Mouse (Mus musculus) hindbrain, embryonic 16.5 days (tissue): ENCODE results near the gene Mdm4. TPM values are rescaled to one million over a fixed set of nuclear protein-coding genes. Genes with fewer than 3 reads are reported as not detected.

ENCODE experiments used
- ATAC-seq: fragments of 200-750 bp; cut with Nextera tagmentation; 2 replicates; pipeline ENCODE4 v1.8.0; 2017; ENCODE audit warnings: moderate TSS enrichment, moderate library complexity
- H3K27ac ChIP-seq: fragments of 300-500 bp; sonication (generic); 2 replicates; pipeline ENCODE4 v1.5.1; 2014; ENCODE audit warnings: low read depth, mild to moderate bottlenecking, control low read depth, low read length, moderate library complexity
- H3K27me3 ChIP-seq: fragments of 300-500 bp; sonication (generic); replicated peaks from 2 replicates; pipeline ENCODE4 v1.6.1; 2014; ENCODE audit warnings: low read length; ENCODE audit not compliant: control insufficient read depth, insufficient read depth
- H3K36me3 ChIP-seq: fragments of 300-500 bp; sonication (generic); 2 replicates; pipeline ENCODE4 v1.6.1; 2014; ENCODE audit warnings: mild to moderate bottlenecking, low read length, moderate library complexity, mixed read lengths; ENCODE audit not compliant: control insufficient read depth, insufficient read depth
- H3K4me1 ChIP-seq: fragments of 300-500 bp; sonication (generic); 2 replicates; pipeline ENCODE4 v1.6.1; 2014; ENCODE audit warnings: low read depth, low read length; ENCODE audit not compliant: control insufficient read depth, insufficient read depth
- H3K4me2 ChIP-seq: fragments of 300-500 bp; sonication (generic); 2 replicates; pipeline ENCODE4 v1.6.1; 2014; ENCODE audit warnings: mild to moderate bottlenecking, low read length, control low read depth, moderate library complexity
- H3K4me3 ChIP-seq: fragments of 300-500 bp; sonication (generic); 2 replicates; pipeline ENCODE4 v1.5.1; 2014; ENCODE audit warnings: mild to moderate bottlenecking, low read length, control low read depth, moderate library complexity
- H3K9ac ChIP-seq: fragments of 300-500 bp; sonication (generic); 2 replicates; pipeline ENCODE4 v1.6.1; 2014; ENCODE audit warnings: low read depth, mild to moderate bottlenecking, control low read depth, low read length, moderate library complexity
- H3K9me3 ChIP-seq: fragments of 300-500 bp; sonication (generic); 2 replicates; pipeline ENCODE4 v1.6.1; 2014; ENCODE audit warnings: mild to moderate bottlenecking, low read length, moderate library complexity; ENCODE audit not compliant: control insufficient read depth
- WGBS: fragments of 180-500 bp; shearing (Covaris S2); extraction: QIAGEN DNeasy Blood & Tissue Kit; methylation state at CpG from one replicate; pipeline ENCODE4 v1.1.7; 2014; 5-methylcytosine and 5-hydroxymethylcytosine counted together
- polyA plus RNA-seq: library from polyadenylated mRNA; unstranded; fragments of >200 nt; fragmentation: Nextera tagmentation; extraction: Ambion mirVana; gene quantifications from 2 replicates; pipeline ENCODE4 v1.2.1, GENCODE M21; 2015

Gene Mdm4
- polyA plus RNA-seq, 1 experiment from 2014 or later: 30.3 TPM

DNA sequence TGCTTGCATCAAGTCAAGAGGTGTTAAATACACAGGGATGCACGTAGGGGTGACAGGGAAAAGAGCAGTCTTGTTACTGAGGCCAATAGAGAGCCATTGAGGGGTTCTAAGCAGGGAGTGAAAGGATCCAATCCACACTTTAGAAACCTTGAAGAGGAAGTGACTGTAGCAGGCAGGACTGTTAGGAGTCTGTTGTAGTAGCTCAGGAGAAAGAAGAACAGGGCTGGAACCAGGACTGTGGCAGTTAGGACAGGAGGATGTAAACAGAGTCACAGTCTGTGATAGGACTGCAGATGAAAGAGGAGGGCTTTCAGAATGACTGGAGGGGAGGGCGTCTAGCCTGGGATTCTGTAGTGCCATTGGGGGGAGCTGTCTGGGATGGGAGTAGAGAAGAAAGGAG, 29.2 kb upstream of the Mdm4 start:
- peaks cover 7% of the 10 kb centered on the region for H3K4me1 ChIP-seq
- H3K9me3 ChIP-seq: no peaks in the 10 kb centered on the region
- H3K27me3 ChIP-seq: no peaks in the 10 kb centered on the region
- no peak for ATAC-seq
- H3K36me3 ChIP-seq: peaks cover 3% of the 10 kb centered on the region; the same call in 1 of the 2 replicates
- no peak overlapping the region for H3K27ac ChIP-seq
- 58% methylated on average over 2 of the region's 2 CpGs for WGBS
- no peak overlapping the region for H3K9ac ChIP-seq
- H3K4me2 ChIP-seq: no peak overlapping the region
- no peak overlapping the region for H3K4me3 ChIP-seq

DNA sequence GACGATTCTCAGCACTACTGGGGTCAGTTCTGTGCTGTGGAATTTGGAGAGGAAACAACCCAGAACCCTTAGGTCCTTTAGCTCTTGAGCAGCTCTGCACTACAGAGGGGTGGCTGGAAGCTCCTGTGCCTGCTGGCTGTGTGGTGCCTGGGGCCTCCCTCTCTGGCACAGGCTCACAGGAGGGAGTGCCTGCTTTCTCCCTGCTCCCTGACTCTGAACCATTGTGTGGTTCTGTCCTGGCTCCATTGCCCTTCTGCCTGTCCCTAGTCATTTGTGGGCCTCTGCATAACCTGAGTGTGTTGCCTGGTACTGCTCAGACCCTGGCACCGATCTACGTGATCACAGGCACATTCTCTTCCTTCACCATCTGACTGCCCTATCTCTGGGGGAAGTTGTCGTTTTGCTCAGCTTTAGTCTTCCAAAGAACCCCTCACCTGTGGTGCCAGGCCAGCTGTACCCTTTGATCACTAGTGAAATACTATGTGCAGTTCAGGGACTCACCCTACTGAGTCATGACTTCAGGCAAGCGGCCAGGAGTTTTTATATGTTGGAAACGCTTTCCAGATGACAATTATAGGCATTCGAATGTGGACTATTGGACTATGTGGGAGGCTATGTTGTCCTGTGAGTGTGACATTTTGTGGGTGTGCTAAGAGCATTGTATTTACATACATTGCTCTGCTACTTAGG, 27.1 kb upstream of the Mdm4 start:
- Histone ChIP-seq H3K4me3 (no peak overlapping the region), H3K9me3 (no peaks in the 10 kb centered on the region), H3K27ac (0 out of 2 replicates have a peak overlapping the region, but pooled peaks have one; percentile 13), H3K9ac (no peak overlapping the region), H3K4me2 (no peak overlapping the region), H3K36me3 (peaks cover 3% of the 10 kb centered on the region; the same call in 1 of the 2 replicates), H3K27me3 (no peaks in the 10 kb centered on the region), H3K4me1 (peaks cover 7% of the 10 kb centered on the region)
- ATAC-seq: peak; percentile 40; the same call in 1 of the 2 replicates
- WGBS: 59% methylated on average over 7 of the region's 7 CpGs

DNA sequence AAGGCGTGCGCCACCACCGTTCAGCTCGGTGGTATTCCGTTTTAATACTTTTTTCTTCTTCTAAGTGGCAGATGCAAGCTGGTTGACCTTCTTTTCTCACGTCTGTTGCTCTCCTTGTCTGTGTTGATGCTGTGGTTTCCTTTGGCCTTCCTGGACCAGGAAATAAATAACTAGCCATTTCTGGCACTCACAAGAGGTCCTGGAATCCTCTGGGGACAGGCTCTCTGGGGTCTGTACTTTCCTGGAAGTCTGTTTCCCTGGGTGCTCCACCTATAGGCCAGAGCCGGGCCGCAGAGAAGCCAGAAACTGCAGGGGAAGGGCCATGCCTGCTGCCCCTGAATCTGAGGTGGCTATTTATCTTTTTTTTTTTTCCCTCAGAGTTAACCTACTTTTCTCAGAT, 24.0 kb upstream of the Mdm4 start:
- 79% methylated on average over 8 of the region's 8 CpGs for WGBS
- Histone ChIP-seq H3K4me3 (no peak overlapping the region), H3K9ac (no peak overlapping the region), H3K36me3 (no peaks in the 10 kb centered on the region), H3K9me3 (no peaks in the 10 kb centered on the region), H3K27ac (no peak overlapping the region), H3K4me2 (no peak overlapping the region), H3K4me1 (peaks cover 10% of the 10 kb centered on the region), H3K27me3 (no peaks in the 10 kb centered on the region)
- no peak for ATAC-seq

DNA sequence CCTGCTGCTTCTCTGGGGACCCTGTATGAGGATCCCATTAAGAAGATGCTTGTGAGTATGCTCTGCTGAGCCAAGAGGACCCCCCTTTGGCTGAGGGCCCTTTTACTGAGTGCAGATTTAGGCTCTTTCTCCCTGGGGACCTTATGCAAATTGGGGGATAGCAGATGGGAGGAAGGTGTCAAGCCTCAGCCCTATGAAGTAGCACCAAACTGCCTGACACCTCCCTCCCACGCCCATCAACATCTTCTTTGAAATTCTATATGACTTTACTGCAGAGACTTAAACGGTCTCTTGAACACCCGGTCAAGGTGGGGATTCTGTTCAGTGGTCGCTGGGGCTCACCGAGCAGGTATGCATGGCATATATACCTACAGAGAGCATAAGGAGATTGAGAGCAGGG, 22.7 kb upstream of the Mdm4 start:
- H3K9ac ChIP-seq: no peak overlapping the region
- WGBS: 62% methylated on average over 5 of the region's 5 CpGs
- no peak overlapping the region for H3K27ac ChIP-seq
- no peak overlapping the region for H3K4me2 ChIP-seq
- no peak overlapping the region for H3K4me3 ChIP-seq
- H3K9me3 ChIP-seq: no peaks in the 10 kb centered on the region
- H3K4me1 ChIP-seq: peaks cover 19% of the 10 kb centered on the region
- H3K36me3 ChIP-seq: no peaks in the 10 kb centered on the region
- H3K27me3 ChIP-seq: no peaks in the 10 kb centered on the region
- ATAC-seq: no peak

DNA sequence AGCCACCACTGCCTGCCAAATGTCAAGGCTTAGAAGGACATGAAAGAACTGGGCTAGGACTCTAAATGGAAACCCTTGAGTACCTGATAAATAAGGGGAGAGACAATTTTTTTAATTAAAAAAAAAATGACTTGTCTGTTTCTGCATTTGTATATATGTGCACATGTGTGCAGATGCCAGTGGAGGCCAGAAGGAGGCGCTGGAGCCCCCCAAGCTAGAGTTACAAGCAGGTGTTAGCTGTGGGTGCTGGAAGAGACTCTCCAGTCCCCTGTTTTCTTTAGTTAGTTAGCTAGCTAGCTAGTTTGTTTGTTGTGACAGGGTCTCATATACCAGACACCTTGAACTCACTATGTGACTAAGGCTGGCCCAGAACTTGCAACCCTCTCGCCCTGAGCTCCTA, 21.5 kb upstream of the Mdm4 start:
- H3K36me3 ChIP-seq: no peaks in the 10 kb centered on the region
- H3K9ac ChIP-seq: no peak overlapping the region
- H3K9me3 ChIP-seq: no peaks in the 10 kb centered on the region
- H3K27ac ChIP-seq: no peak overlapping the region
- H3K27me3 ChIP-seq: no peaks in the 10 kb centered on the region
- no peak for ATAC-seq
- 92% methylated on average over 2 of the region's 2 CpGs for WGBS
- H3K4me3 ChIP-seq: no peak overlapping the region
- H3K4me2 ChIP-seq: no peak overlapping the region
- H3K4me1 ChIP-seq: peaks cover 24% of the 10 kb centered on the region

DNA sequence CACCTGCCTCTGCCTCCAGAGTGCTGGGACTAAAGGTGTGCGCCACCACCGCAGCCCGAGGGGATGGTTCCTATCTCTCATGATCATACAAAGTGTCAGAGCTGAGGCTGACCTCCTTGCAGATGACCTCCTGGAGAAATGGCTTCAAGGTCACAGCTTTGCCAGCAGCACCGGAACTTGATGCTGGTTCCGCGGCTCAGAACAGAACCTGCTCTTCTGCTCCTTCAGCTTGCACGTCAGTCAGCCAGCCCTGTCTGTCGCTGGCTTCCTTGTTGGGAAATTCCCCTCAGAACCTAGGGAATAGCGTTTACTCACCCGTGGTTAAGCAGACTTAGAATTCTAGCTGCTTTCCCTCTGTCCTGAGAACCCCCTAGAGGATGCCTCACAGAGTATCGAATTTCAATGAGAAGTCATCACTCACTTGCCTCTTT, 19.7 kb upstream of the Mdm4 start:
- Histone ChIP-seq H3K4me3 (no peak overlapping the region), H3K9ac (no peak overlapping the region), H3K27me3 (no peaks in the 10 kb centered on the region), H3K9me3 (no peaks in the 10 kb centered on the region), H3K4me2 (no peak overlapping the region), H3K27ac (no peak overlapping the region), H3K4me1 (peaks cover 27% of the 10 kb centered on the region), H3K36me3 (no peaks in the 10 kb centered on the region)
- ATAC-seq: no peak
- WGBS: 23% methylated on average over 11 of the region's 11 CpGs

DNA sequence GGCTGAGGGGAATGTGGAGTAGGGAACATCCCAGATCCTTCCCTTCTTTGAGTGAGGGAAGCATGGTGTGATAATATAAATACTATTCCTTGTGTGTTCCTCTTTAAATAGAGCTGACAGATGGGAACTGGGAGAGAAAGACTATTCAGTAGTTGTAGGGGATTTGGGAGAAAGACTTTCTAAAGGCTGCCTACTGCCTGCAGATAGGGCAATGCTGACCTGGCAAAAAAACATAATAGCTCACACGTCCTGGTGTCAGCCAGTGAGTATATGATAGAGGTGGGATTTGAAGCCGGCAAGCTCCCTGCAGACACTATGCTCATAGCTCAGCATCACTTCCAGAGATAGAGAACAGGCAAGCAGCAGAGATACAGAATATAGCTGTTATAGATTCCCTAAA, 18.3 kb upstream of the Mdm4 start:
- no peak overlapping the region for H3K9ac ChIP-seq
- no peak overlapping the region for H3K27ac ChIP-seq
- H3K4me2 ChIP-seq: peak overlapping the region; percentile 25
- H3K9me3 ChIP-seq: no peaks in the 10 kb centered on the region
- H3K4me3 ChIP-seq: no peak overlapping the region
- 12% methylated on average over 2 of the region's 2 CpGs for WGBS
- ATAC-seq: no peak
- no peaks in the 10 kb centered on the region for H3K36me3 ChIP-seq
- no peaks in the 10 kb centered on the region for H3K27me3 ChIP-seq
- H3K4me1 ChIP-seq: peaks cover 29% of the 10 kb centered on the region

DNA sequence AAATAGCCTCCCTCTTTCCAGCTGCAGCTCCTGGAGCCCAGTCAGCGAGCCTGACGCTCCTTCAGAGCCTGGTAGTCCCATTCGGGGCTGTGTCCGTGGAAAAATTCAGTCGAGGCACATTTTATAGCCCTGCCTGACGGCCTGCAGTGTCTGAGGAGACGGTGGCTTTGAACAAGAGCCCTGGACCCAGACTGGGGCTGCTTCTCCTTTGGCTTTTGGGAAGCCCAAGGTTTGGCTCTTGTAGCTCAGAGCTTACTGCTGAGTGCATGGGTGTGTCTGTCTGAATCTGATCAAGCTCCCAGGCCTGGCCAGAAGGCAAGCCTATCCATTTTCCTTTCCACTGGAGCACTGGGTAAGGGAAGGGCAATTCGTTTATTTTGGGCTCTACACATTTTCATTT, 17.2 kb upstream of the Mdm4 start:
- WGBS: 25% methylated on average over 8 of the region's 8 CpGs
- Histone ChIP-seq H3K4me1 (peaks cover 29% of the 10 kb centered on the region), H3K4me2 (peak overlapping the region; percentile 75), H3K27ac (peak overlapping the region; percentile 72), H3K9me3 (no peaks in the 10 kb centered on the region), H3K9ac (peak overlapping the region; percentile 99), H3K27me3 (no peaks in the 10 kb centered on the region), H3K4me3 (peak overlapping the region; percentile 90), H3K36me3 (no peaks in the 10 kb centered on the region)
- no peak for ATAC-seq

DNA sequence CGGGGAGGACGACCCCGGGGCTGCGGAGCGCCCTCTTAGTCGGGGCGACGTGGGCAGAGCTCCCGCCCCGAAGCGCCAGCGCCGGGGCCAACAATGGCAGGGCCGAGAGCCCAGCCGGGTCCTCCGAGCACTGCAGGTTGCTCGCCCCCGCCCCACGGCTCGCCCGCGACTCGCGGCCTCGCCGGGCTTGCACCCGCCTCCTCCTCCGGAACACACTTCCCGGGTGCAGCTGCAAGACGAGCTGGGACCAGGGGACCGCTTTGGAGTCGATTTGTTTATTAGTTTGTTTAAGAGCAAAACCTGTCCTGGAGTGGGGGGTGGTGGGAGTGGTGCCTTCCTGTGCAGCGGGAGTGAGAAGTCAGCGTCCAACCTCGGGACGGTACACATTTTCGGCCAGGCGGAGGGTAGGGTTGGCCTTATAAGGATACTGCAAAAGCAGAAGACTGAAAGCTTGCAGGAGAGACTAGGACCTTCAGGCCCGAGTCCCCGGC, 16.1 kb upstream of the Mdm4 start:
- Histone ChIP-seq H3K4me1 (peaks cover 29% of the 10 kb centered on the region), H3K9ac (peak overlapping the region; percentile 99), H3K27me3 (no peaks in the 10 kb centered on the region), H3K36me3 (no peaks in the 10 kb centered on the region), H3K9me3 (no peaks in the 10 kb centered on the region), H3K4me3 (peak overlapping the region; percentile 90), H3K4me2 (peak overlapping the region; percentile 75), H3K27ac (peak overlapping the region; percentile 94)
- WGBS: under 1% methylated on average over 28 of the region's 40 CpGs
- peak; percentile 54 for ATAC-seq
